Mouse (Mus musculus) liver, embryonic 14.5 days (tissue): ENCODE measurements around the gene Pex14. TPM values are rescaled to one million over a fixed set of nuclear protein-coding genes. Genes with fewer than 3 reads are reported as not detected.

Experiments used
- ATAC-seq: fragments of 200-750 bp; cut with Nextera tagmentation; 2 replicates; pipeline ENCODE4 v1.8.0; 2017; ENCODE audit warnings: moderate number of reproducible peaks, mild to moderate bottlenecking, moderate library complexity; ENCODE audit not compliant: insufficient read depth
- DNase-seq, 3 experiments: peaks; one replicate each; pipeline ENCODE4 v3.0.0-alpha.2; 2012 to 2013; ENCODE audit warnings: low read depth in 3 of 3, low spot score in 3 of 3
- H3K27ac ChIP-seq: fragments of 300-500 bp; sonication (generic); 2 replicates; pipeline ENCODE4 v1.5.1; 2014; ENCODE audit warnings: moderate library complexity, mild to moderate bottlenecking, control low read depth, inconsistent platforms
- H3K27me3 ChIP-seq: fragments of 300-500 bp; sonication (generic); 2 replicates; pipeline ENCODE4 v1.6.1; 2014; ENCODE audit warnings: mild to moderate bottlenecking, low read length, moderate library complexity; ENCODE audit not compliant: control insufficient read depth, insufficient read depth
- H3K36me3 ChIP-seq: fragments of 300-500 bp; sonication (generic); replicated peaks from 2 replicates; pipeline ENCODE4 v1.6.1; 2014; ENCODE audit warnings: low read depth; ENCODE audit not compliant: control insufficient read depth, insufficient read depth
- H3K4me1 ChIP-seq, 2 experiments: fragments of 200-500 bp in 1 of 2; fragments of 300-500 bp in 1 of 2; sonication (generic) in 1 of 2; replicated peaks; 2 replicates each; pipeline ENCODE4 v1.6.1; 2012 to 2014; ENCODE audit warnings: antibody characterized with exemption in 1 of 2, inconsistent platforms in 1 of 2, low read length in 1 of 2; ENCODE audit not compliant: control insufficient read depth in 2 of 2, insufficient read depth in 2 of 2
- H3K4me2 ChIP-seq: fragments of 300-500 bp; sonication (generic); 2 replicates; pipeline ENCODE4 v1.6.1; 2014; ENCODE audit warnings: low read depth, mild to moderate bottlenecking, control low read depth, moderate library complexity
- H3K4me3 ChIP-seq, 2 experiments: fragments of 200-500 bp in 1 of 2; fragments of 300-500 bp in 1 of 2; sonication (generic) in 1 of 2; 2 replicates each; pipeline ENCODE4 v1.5.1; 2012 to 2014; ENCODE audit warnings: low read depth in 2 of 2, low read length in 2 of 2, mild to moderate bottlenecking in 2 of 2, control low read depth in 1 of 2, inconsistent platforms in 1 of 2, moderate library complexity in 1 of 2; ENCODE audit not compliant: insufficient read depth in 1 of 2
- H3K9ac ChIP-seq: fragments of 300-500 bp; sonication (generic); replicated peaks from 2 replicates; pipeline ENCODE4 v1.6.1; 2014; ENCODE audit warnings: mild to moderate bottlenecking, control low read depth, moderate library complexity
- H3K9me3 ChIP-seq: fragments of 300-500 bp; sonication (generic); 2 replicates; pipeline ENCODE4 v1.6.1; 2016; ENCODE audit warnings: low read length, mixed read lengths; ENCODE audit not compliant: control insufficient read depth
- CTCF ChIP-seq: IDR thresholded peaks from 2 replicates; pipeline ENCODE4 v1.5.1; 2016; ENCODE audit warnings: antibody characterized with exemption, low read depth, control low read depth
- EP300 ChIP-seq: IDR thresholded peaks from 2 replicates; pipeline ENCODE4 v1.6.1; 2016; ENCODE audit warnings: antibody characterized with exemption, low read depth
- WGBS: fragments of 180-500 bp; shearing (Covaris S2); extraction: QIAGEN DNeasy Blood & Tissue Kit; methylation state at CpG from one replicate; pipeline ENCODE4 v1.1.7; 2014; ENCODE audit not compliant: insufficient replicate concordance; 5-methylcytosine and 5-hydroxymethylcytosine counted together
- polyA plus RNA-seq, 2 experiments: library from polyadenylated mRNA; depleted of rRNA in 1 of 2; stranded (reverse) in 1 of 2; unstranded in 1 of 2; fragments of >200 nt; fragmentation: Nextera tagmentation in 1 of 2; extraction: Ambion mirVana in 1 of 2; gene quantifications; 2 replicates each; pipeline versions ENCODE4 v1.2.1 to v1.2.3; 2012 to 2014

Pex14 gene
- polyA plus RNA-seq, 2 experiments = 11.4 to 14.9 TPM

GRCm38 (mm10) chr4:148941321-148941720 lies 158.4 kb downstream of the Pex14 start:
- DNase-seq (no peak), ATAC-seq (no peak)
- H3K27ac ChIP-seq = no peak overlapping the region
- no peaks in the 10 kb centered on the region for H3K36me3 ChIP-seq
- H3K4me1 ChIP-seq = peaks cover 0 to 3% of the 10 kb centered on the region in 2 experiments; a peak in 1 of 4 replicates
- WGBS = 38% methylated on average over 11 of the region's 11 CpGs
- no peaks in the 10 kb centered on the region for H3K9me3 ChIP-seq
- TF ChIP-seq CTCF (no peak), EP300 (no peak)
- H3K4me2 ChIP-seq = peak overlapping the region; percentile 49
- no peak overlapping the region for H3K9ac ChIP-seq
- H3K27me3 ChIP-seq = no peaks in the 10 kb centered on the region
- H3K4me3 ChIP-seq = no peak overlapping the region

- DNase-seq (peak; percentile 26 to 57 (median 36)), ATAC-seq (peak; percentile 81)
- H3K4me2 ChIP-seq = peak overlapping the region; percentile 49
- WGBS = 4% methylated on average over 25 of the region's 25 CpGs
- H3K4me1 ChIP-seq = peaks cover 0 to 3% of the 10 kb centered on the region in 2 experiments; a peak in 1 of 4 replicates
- no peaks in the 10 kb centered on the region for H3K27me3 ChIP-seq
- no peaks in the 10 kb centered on the region for H3K9me3 ChIP-seq
- no peak overlapping the region for H3K27ac ChIP-seq
- no peaks in the 10 kb centered on the region for H3K36me3 ChIP-seq
- no peak overlapping the region for H3K9ac ChIP-seq
- no peak for TF ChIP-seq CTCF
- no peak for TF ChIP-seq EP300
- 0 out of 4 replicates have a peak overlapping the region, but pooled peaks of 1 of the 2 experiments have one; percentile 4 for H3K4me3 ChIP-seq
Measured at GRCm38 (mm10) chr4:148940674-148941211, 158.9 kb downstream of the Pex14 start.

GRCm38 (mm10) chr4:148938546-148938945 lies 161.1 kb downstream of the Pex14 start:
- no peak for DNase-seq
- Histone ChIP-seq H3K4me1 (peaks cover 0 to 3% of the 10 kb centered on the region in 2 experiments; a peak in 1 of 4 replicates), H3K36me3 (no peaks in the 10 kb centered on the region), H3K4me3 (no peak overlapping the region), H3K9me3 (no peaks in the 10 kb centered on the region), H3K27ac (no peak overlapping the region), H3K4me2 (no peak overlapping the region), H3K9ac (no peak overlapping the region), H3K27me3 (no peaks in the 10 kb centered on the region)
- ATAC-seq = no peak
- WGBS = 78% methylated on average over 26 of the region's 26 CpGs
- no peak for TF ChIP-seq CTCF
- TF ChIP-seq EP300 = no peak

- ATAC-seq = no peak
- Histone ChIP-seq H3K27ac (no peak overlapping the region), H3K36me3 (no peaks in the 10 kb centered on the region), H3K9me3 (no peaks in the 10 kb centered on the region), H3K4me1 (peaks cover 0 to 3% of the 10 kb centered on the region in 2 experiments; a peak in 1 of 4 replicates), H3K4me3 (no peak overlapping the region), H3K27me3 (no peaks in the 10 kb centered on the region), H3K4me2 (no peak overlapping the region), H3K9ac (no peak overlapping the region)
- no peak for TF ChIP-seq CTCF
- no peak for DNase-seq
- WGBS = 77% methylated on average over 12 of the region's 12 CpGs
Measured at GRCm38 (mm10) chr4:148936727-148937126, 162.9 kb downstream of the Pex14 start.

- H3K9me3 ChIP-seq = no peaks in the 10 kb centered on the region
- H3K4me2 ChIP-seq = 0 out of 2 replicates have a peak overlapping the region, but pooled peaks have one; percentile 7
- H3K9ac ChIP-seq = no peak overlapping the region
- ATAC-seq (no peak), DNase-seq (no peak)
- WGBS = 68% methylated on average over 12 of the region's 12 CpGs
- no peak overlapping the region for H3K27ac ChIP-seq
- TF ChIP-seq EP300 (no peak), CTCF (no peak)
- no peaks in the 10 kb centered on the region for H3K27me3 ChIP-seq
- no peak overlapping the region for H3K4me3 ChIP-seq
- H3K36me3 ChIP-seq = no peaks in the 10 kb centered on the region
- peaks cover 0 to 3% of the 10 kb centered on the region in 2 experiments; a peak in 1 of 4 replicates for H3K4me1 ChIP-seq
Measured at GRCm38 (mm10) chr4:148936111-148936510, 163.6 kb downstream of the Pex14 start.
